Mouse (Mus musculus): ENCODE data around the gene Alyref2. TPM values are rescaled to one million over a fixed set of nuclear protein-coding genes. Genes with fewer than 3 reads are reported as not detected.

Gene Alyref2
- total RNA-seq, 1 experiment: 4.0 TPM

- Histone ChIP-seq H3K4me1 (ENCODE audit: control insufficient read depth in 2 of 2, insufficient read depth in 2 of 2, low read length in 2 of 2, poor library complexity in 1 of 2) (peaks cover 0 to 4% of the 10 kb centered on the region in 2 experiments; a peak in 2 of 4 replicates), H3K9ac (ENCODE audit: insufficient read depth, low read depth, low read length, poor library complexity, severe bottlenecking) (no peak overlapping the region), H3K27ac (ENCODE audit: insufficient read depth, low read depth, low read length, poor library complexity, severe bottlenecking) (no peak overlapping the region; the same call in 1 of the 2 replicates), H3K9me3 (ENCODE audit: control insufficient read depth, insufficient read depth, low read depth, low read length) (no peaks in the 10 kb centered on the region), H3K36me3 (ENCODE audit: control insufficient read depth, insufficient read depth, low read length, poor library complexity, severe bottlenecking) (no peaks in the 10 kb centered on the region), H3K4me3 (ENCODE audit: insufficient read depth in 1 of 2, low read depth in 1 of 2, low read length in 2 of 2, poor library complexity in 1 of 2, severe bottlenecking in 1 of 2) (no peak overlapping the region)
- in situ Hi-C loops (cut with MboI; ENCODE audit: low sequenced_read_pairs in 2 of 2, unreplicated experiment in 2 of 2): no loop called here
- TF ChIP-seq HCFC1 (IDR thresholded peaks at IDR 0.05; ENCODE audit: borderline replicate concordance, insufficient read depth, low read length) (no peak), ZNF384 (IDR thresholded peaks at IDR 0.05; ENCODE audit: low read depth, low read length) (no peak), MAFK (IDR thresholded peaks at IDR 0.05; ENCODE audit: insufficient read depth, low read depth, low read length) (no peak), ZC3H11A (IDR thresholded peaks at IDR 0.05; ENCODE audit: borderline replicate concordance, low read depth, low read length) (no peak; the same call in 1 of the 2 replicates), CHD2 (IDR thresholded peaks at IDR 0.05; ENCODE audit: low read depth, low read length) (no peak)
- no peak for DNase-seq (ENCODE audit: low read depth, low spot score)
Observed at GRCm38 (mm10) chr1:171478968-171479367, 24.3 kb upstream of the Alyref2 start.

GRCm38 (mm10) chr1:171494241-171494640, 9.0 kb upstream of the Alyref2 start:
- Histone ChIP-seq H3K9me3 (ENCODE audit: control insufficient read depth, insufficient read depth, low read depth, low read length) (no peaks in the 10 kb centered on the region), H3K4me3 (ENCODE audit: insufficient read depth in 1 of 2, low read depth in 1 of 2, low read length in 2 of 2, poor library complexity in 1 of 2, severe bottlenecking in 1 of 2) (peak overlapping the region; percentile 9 to 23; a peak in 2 of 4 replicates), H3K4me1 (ENCODE audit: control insufficient read depth in 2 of 2, insufficient read depth in 2 of 2, low read length in 2 of 2, poor library complexity in 1 of 2) (peaks cover 0 to 2% of the 10 kb centered on the region in 2 experiments; a peak in 1 of 4 replicates), H3K27ac (ENCODE audit: insufficient read depth, low read depth, low read length, poor library complexity, severe bottlenecking) (no peak overlapping the region), H3K9ac (ENCODE audit: insufficient read depth, low read depth, low read length, poor library complexity, severe bottlenecking) (peak overlapping the region; percentile 30; the same call in 1 of the 2 replicates), H3K36me3 (ENCODE audit: control insufficient read depth, insufficient read depth, low read length, poor library complexity, severe bottlenecking) (no peaks in the 10 kb centered on the region)
- TF ChIP-seq MAFK (IDR thresholded peaks at IDR 0.05; ENCODE audit: insufficient read depth, low read depth, low read length) (0 out of 2 replicates have a peak, but pooled peaks have one; percentile 40), ZNF384 (IDR thresholded peaks at IDR 0.05; ENCODE audit: low read depth, low read length) (no peak), CHD2 (IDR thresholded peaks at IDR 0.05; ENCODE audit: low read depth, low read length) (no peak)
- no peak for DNase-seq (ENCODE audit: low read depth, low spot score)
- in situ Hi-C loops (cut with MboI; ENCODE audit: low sequenced_read_pairs in 2 of 2, unreplicated experiment in 2 of 2): no loop called here

- in situ Hi-C loops (cut with MboI; ENCODE audit: low sequenced_read_pairs in 2 of 2, unreplicated experiment in 2 of 2): no loop called here
- Histone ChIP-seq H3K4me1 (ENCODE audit: control insufficient read depth in 2 of 2, insufficient read depth in 2 of 2, low read length in 2 of 2, poor library complexity in 1 of 2) (peaks cover 0 to 5% of the 10 kb centered on the region in 2 experiments; a peak in 1 of 4 replicates), H3K4me3 (ENCODE audit: insufficient read depth in 1 of 2, low read depth in 1 of 2, low read length in 2 of 2, poor library complexity in 1 of 2, severe bottlenecking in 1 of 2) (no peak overlapping the region), H3K27ac (ENCODE audit: insufficient read depth, low read depth, low read length, poor library complexity, severe bottlenecking) (no peak overlapping the region), H3K36me3 (ENCODE audit: control insufficient read depth, insufficient read depth, low read length, poor library complexity, severe bottlenecking) (no peaks in the 10 kb centered on the region), H3K9me3 (ENCODE audit: control insufficient read depth, insufficient read depth, low read depth, low read length) (no peaks in the 10 kb centered on the region), H3K9ac (ENCODE audit: insufficient read depth, low read depth, low read length, poor library complexity, severe bottlenecking) (no peak overlapping the region)
- no peak for DNase-seq (ENCODE audit: low read depth, low spot score)
- TF ChIP-seq MAFK (IDR thresholded peaks at IDR 0.05; ENCODE audit: insufficient read depth, low read depth, low read length): no peak
- no peak for TF ChIP-seq HCFC1 (IDR thresholded peaks at IDR 0.05; ENCODE audit: borderline replicate concordance, insufficient read depth, low read length)
- no peak for TF ChIP-seq ZNF384 (IDR thresholded peaks at IDR 0.05; ENCODE audit: low read depth, low read length)
- TF ChIP-seq CHD2 (IDR thresholded peaks at IDR 0.05; ENCODE audit: low read depth, low read length): no peak
- TF ChIP-seq ZC3H11A (IDR thresholded peaks at IDR 0.05; ENCODE audit: borderline replicate concordance, low read depth, low read length): no peak
Observed at GRCm38 (mm10) chr1:171495371-171495770, 7.9 kb upstream of the Alyref2 start.

- TF ChIP-seq MAFK (IDR thresholded peaks at IDR 0.05; ENCODE audit: insufficient read depth, low read depth, low read length): no peak
- no peak for TF ChIP-seq ZNF384 (IDR thresholded peaks at IDR 0.05; ENCODE audit: low read depth, low read length)
- TF ChIP-seq ZC3H11A (IDR thresholded peaks at IDR 0.05; ENCODE audit: borderline replicate concordance, low read depth, low read length): no peak
- no peak for TF ChIP-seq CHD2 (IDR thresholded peaks at IDR 0.05; ENCODE audit: low read depth, low read length)
- TF ChIP-seq HCFC1 (IDR thresholded peaks at IDR 0.05; ENCODE audit: borderline replicate concordance, insufficient read depth, low read length): no peak
- Histone ChIP-seq H3K36me3 (ENCODE audit: control insufficient read depth, insufficient read depth, low read length, poor library complexity, severe bottlenecking) (no peaks in the 10 kb centered on the region), H3K4me3 (ENCODE audit: insufficient read depth in 1 of 2, low read depth in 1 of 2, low read length in 2 of 2, poor library complexity in 1 of 2, severe bottlenecking in 1 of 2) (no peak overlapping the region), H3K9me3 (ENCODE audit: control insufficient read depth, insufficient read depth, low read depth, low read length) (no peaks in the 10 kb centered on the region), H3K27ac (ENCODE audit: insufficient read depth, low read depth, low read length, poor library complexity, severe bottlenecking) (no peak overlapping the region), H3K9ac (ENCODE audit: insufficient read depth, low read depth, low read length, poor library complexity, severe bottlenecking) (no peak overlapping the region), H3K4me1 (ENCODE audit: control insufficient read depth in 2 of 2, insufficient read depth in 2 of 2, low read length in 2 of 2, poor library complexity in 1 of 2) (peaks cover 0 to 3% of the 10 kb centered on the region in 2 experiments; a peak in 2 of 4 replicates)
- no peak for DNase-seq (ENCODE audit: low read depth, low spot score)
- in situ Hi-C loops (cut with MboI; ENCODE audit: low sequenced_read_pairs in 2 of 2, unreplicated experiment in 2 of 2): no loop called here
Observed at GRCm38 (mm10) chr1:171499856-171500255, 3.4 kb upstream of the Alyref2 start.

Measured in ES-E14 (cell line).